Mouse (Mus musculus): ENCODE measurements around the gene Gadd45a.

- TF ChIP-seq GATA1 (IDR thresholded peaks at IDR 0.05; ENCODE audit: low read length), result no peak
- TF ChIP-seq TAL1 (IDR thresholded peaks at IDR 0.05; ENCODE audit: low read length), result no peak
Observed at GRCm38 (mm10) chr6:67049695-67050038, 12.4 kb upstream of the Gadd45a start.
